Mouse (Mus musculus): ENCODE measurements around the gene Lrrn4. TPM values are rescaled to one million over a fixed set of nuclear protein-coding genes. Genes with fewer than 3 reads are reported as not detected.

Gene Lrrn4
- polyA plus RNA-seq, 1 experiment from 2014 or later, result 0.34 TPM

DNA sequence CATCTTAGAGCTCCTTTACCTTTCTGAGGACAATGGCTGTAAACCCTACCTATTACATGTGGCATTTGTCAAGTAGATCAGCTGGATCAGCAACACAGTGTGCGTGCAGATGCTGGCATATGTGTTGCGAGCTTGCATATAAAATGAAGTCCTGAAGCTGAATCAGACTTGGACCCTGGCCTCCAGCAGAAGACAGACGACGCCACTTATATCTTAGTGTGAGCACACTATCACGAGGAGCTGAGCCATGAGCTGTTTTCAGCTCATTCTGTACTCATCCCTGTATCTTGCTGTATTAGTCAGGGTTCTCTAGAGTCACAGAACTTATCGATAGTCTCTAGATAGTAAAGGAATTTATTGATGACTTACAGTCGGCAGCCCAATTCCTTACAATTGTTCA is 4.6 kb upstream of the Lrrn4 start:
- H3K36me3 ChIP-seq (replicated peaks; ENCODE audit: control insufficient read depth, insufficient read depth, low read depth, low read length), result no peaks in the 10 kb centered on the region
- WGBS, result 87% methylated on average over 7 of the region's 7 CpGs

GRCm38 (mm10) chr2:132884303-132884967 is 3.7 kb upstream of the Lrrn4 start:
- Histone ChIP-seq H3K27me3 (ENCODE audit: control insufficient read depth, insufficient read depth, low read length) (peaks cover 5% of the 10 kb centered on the region), H3K4me2 (ENCODE audit: low read depth, low read length) (no peak overlapping the region), H3K36me3 (replicated peaks; ENCODE audit: control insufficient read depth, insufficient read depth, low read depth, low read length) (no peaks in the 10 kb centered on the region), H3K9me3 (replicated peaks; ENCODE audit: control insufficient read depth, low read length) (no peaks in the 10 kb centered on the region), H3K27ac (replicated peaks; ENCODE audit: low read depth, low read length) (no peak overlapping the region), H3K4me3 (ENCODE audit: low read depth, low read length) (no peak overlapping the region), H3K4me1 (ENCODE audit: control insufficient read depth, insufficient read depth, low read length) (peaks cover 3% of the 10 kb centered on the region; the same call in 1 of the 2 replicates), H3K9ac (replicated peaks; ENCODE audit: low read length) (no peak overlapping the region)
- DNase-seq (ENCODE audit: low spot score) (no peak), ATAC-seq (replicated peaks; ENCODE audit: insufficient number of reproducible peaks, low FRiP score, low TSS enrichment, low read depth) (no peak)
- WGBS, result 77% methylated on average over 8 of the region's 8 CpGs

More for the DNA sequence above, 4.6 kb upstream of the Lrrn4 start:
- no peak for DNase-seq (ENCODE audit: low spot score)
- H3K4me1 ChIP-seq (ENCODE audit: control insufficient read depth, insufficient read depth, low read length), result peaks cover 3% of the 10 kb centered on the region; the same call in 1 of the 2 replicates
- no peaks in the 10 kb centered on the region for H3K9me3 ChIP-seq (replicated peaks; ENCODE audit: control insufficient read depth, low read length)
- H3K9ac ChIP-seq (replicated peaks; ENCODE audit: low read length), result no peak overlapping the region
- H3K4me3 ChIP-seq (ENCODE audit: low read depth, low read length), result no peak overlapping the region
- H3K27ac ChIP-seq (replicated peaks; ENCODE audit: low read depth, low read length), result no peak overlapping the region
- ATAC-seq (replicated peaks; ENCODE audit: insufficient number of reproducible peaks, low FRiP score, low TSS enrichment, low read depth), result no peak
- no peaks in the 10 kb centered on the region; the same call in 1 of the 2 replicates for H3K27me3 ChIP-seq (ENCODE audit: control insufficient read depth, insufficient read depth, low read length)
- H3K4me2 ChIP-seq (ENCODE audit: low read depth, low read length), result no peak overlapping the region

DNA sequence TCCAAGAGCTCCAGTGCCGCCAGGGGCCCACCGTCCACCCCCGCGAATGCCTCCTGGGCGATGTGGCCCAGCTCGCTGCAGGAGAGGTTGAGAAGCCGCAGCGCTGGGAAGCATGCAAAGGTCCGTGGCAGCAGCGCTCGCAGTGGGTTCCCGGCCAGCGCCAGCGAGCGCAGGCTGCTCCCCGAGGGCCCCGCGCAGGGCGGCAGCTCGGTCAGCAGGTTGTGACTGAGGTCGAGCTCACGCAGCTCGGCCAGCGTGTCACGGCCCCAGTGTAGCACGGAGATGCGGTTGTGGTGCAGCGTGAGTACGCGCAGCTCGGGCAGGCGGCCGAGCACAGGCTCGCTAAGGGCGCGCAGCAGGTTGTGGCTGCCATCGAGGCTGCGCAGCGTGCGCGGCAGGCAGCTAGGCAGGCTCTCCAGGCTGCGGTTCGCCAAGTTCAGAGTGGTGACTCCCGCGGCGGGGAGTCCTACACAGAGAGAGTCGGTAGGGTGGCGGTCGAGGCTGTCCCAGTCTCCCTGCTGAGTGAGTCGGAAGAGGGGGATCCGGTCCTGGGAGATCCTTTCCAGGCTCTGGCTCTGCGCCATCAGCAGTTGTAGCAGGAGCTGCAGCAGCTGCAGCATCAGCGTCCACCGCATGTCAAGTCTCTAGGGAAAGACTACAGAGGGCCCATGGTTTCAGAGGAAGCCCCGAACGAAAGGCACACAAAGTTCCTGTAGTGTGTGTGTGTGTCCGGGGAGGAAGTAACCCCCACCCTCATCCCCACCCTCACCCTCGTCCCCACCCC is 1.2 kb downstream of the Lrrn4 start:
- ATAC-seq (replicated peaks; ENCODE audit: insufficient number of reproducible peaks, low FRiP score, low TSS enrichment, low read depth) (peak; percentile 68), DNase-seq (ENCODE audit: low spot score) (peak; percentile 64)
- H3K27ac ChIP-seq (replicated peaks; ENCODE audit: low read depth, low read length), result no peak overlapping the region

GRCm38 (mm10) chr2:132876991-132877390 is 3.7 kb downstream of the Lrrn4 start:
- no peak overlapping the region for H3K9ac ChIP-seq (replicated peaks; ENCODE audit: low read length)
- H3K4me1 ChIP-seq (ENCODE audit: control insufficient read depth, insufficient read depth, low read length), result peaks cover 3% of the 10 kb centered on the region; the same call in 1 of the 2 replicates
- WGBS, result 57% methylated on average over 1 of the region's 1 CpGs
- H3K36me3 ChIP-seq (replicated peaks; ENCODE audit: control insufficient read depth, insufficient read depth, low read depth, low read length), result no peaks in the 10 kb centered on the region
- no peaks in the 10 kb centered on the region for H3K9me3 ChIP-seq (replicated peaks; ENCODE audit: control insufficient read depth, low read length)
- H3K4me3 ChIP-seq (ENCODE audit: low read depth, low read length), result no peak overlapping the region
- DNase-seq (ENCODE audit: low spot score) (no peak), ATAC-seq (replicated peaks; ENCODE audit: insufficient number of reproducible peaks, low FRiP score, low TSS enrichment, low read depth) (no peak)
- peaks cover 11% of the 10 kb centered on the region for H3K27me3 ChIP-seq (ENCODE audit: control insufficient read depth, insufficient read depth, low read length)
- no peak overlapping the region for H3K4me2 ChIP-seq (ENCODE audit: low read depth, low read length)
- no peak overlapping the region for H3K27ac ChIP-seq (replicated peaks; ENCODE audit: low read depth, low read length)

More for the DNA sequence above, 1.2 kb downstream of the Lrrn4 start:
- peak overlapping the region; percentile 50 for H3K4me3 ChIP-seq (ENCODE audit: low read depth, low read length)
- peak overlapping the region; percentile 94 for H3K4me2 ChIP-seq (ENCODE audit: low read depth, low read length)
- no peaks in the 10 kb centered on the region for H3K9me3 ChIP-seq (replicated peaks; ENCODE audit: control insufficient read depth, low read length)
- H3K36me3 ChIP-seq (replicated peaks; ENCODE audit: control insufficient read depth, insufficient read depth, low read depth, low read length), result no peaks in the 10 kb centered on the region
- H3K27me3 ChIP-seq (ENCODE audit: control insufficient read depth, insufficient read depth, low read length), result peaks cover 11% of the 10 kb centered on the region
- WGBS, result under 1% methylated on average over 55 of the region's 58 CpGs
- H3K9ac ChIP-seq (replicated peaks; ENCODE audit: low read length), result peak overlapping the region; percentile 47
- H3K4me1 ChIP-seq (ENCODE audit: control insufficient read depth, insufficient read depth, low read length), result peaks cover 3% of the 10 kb centered on the region; the same call in 1 of the 2 replicates

DNA sequence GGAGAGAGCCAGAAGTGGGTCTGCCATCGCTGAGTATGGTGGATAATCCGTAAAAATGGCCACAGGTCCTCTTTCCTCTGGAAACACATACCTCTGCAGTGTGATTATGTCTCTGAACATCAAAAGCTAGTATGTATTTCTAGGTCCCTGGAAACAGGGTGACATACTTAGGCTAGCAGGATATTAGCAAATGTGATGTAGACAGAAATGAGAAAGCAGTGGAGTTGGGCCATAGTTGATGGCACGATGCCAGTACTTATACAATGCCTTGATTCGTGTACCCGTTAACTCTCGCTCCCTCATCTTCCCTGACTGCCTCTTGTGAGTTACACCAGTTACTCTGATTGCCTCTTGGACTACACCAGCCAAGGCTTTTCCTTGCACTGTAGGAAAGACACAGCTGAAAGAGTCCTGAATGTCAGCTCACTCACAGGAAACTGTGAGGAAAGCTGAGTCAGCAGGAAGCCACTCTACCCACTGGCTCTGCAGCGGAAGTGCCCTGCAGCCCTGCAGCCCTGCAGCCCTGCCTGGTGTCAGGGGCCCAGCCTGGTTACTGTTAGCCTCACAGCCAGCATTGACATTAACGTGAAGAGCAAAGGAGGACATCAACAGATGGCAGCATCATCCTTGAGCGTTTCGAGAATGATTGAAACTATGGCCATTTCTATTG is 6.9 kb downstream of the Lrrn4 start:
- Histone ChIP-seq H3K4me2 (ENCODE audit: low read depth, low read length) (no peak overlapping the region), H3K27me3 (ENCODE audit: control insufficient read depth, insufficient read depth, low read length) (no peaks in the 10 kb centered on the region), H3K36me3 (replicated peaks; ENCODE audit: control insufficient read depth, insufficient read depth, low read depth, low read length) (no peaks in the 10 kb centered on the region), H3K4me3 (ENCODE audit: low read depth, low read length) (no peak overlapping the region), H3K9ac (replicated peaks; ENCODE audit: low read length) (no peak overlapping the region), H3K4me1 (ENCODE audit: control insufficient read depth, insufficient read depth, low read length) (no peaks in the 10 kb centered on the region), H3K9me3 (replicated peaks; ENCODE audit: control insufficient read depth, low read length) (no peaks in the 10 kb centered on the region), H3K27ac (replicated peaks; ENCODE audit: low read depth, low read length) (no peak overlapping the region)
- DNase-seq (ENCODE audit: low spot score), result no peak
- ATAC-seq (replicated peaks; ENCODE audit: insufficient number of reproducible peaks, low FRiP score, low TSS enrichment, low read depth), result no peak
- WGBS, result 88% methylated on average over 10 of the region's 10 CpGs

- DNase-seq (ENCODE audit: low spot score) (no peak), ATAC-seq (replicated peaks; ENCODE audit: insufficient number of reproducible peaks, low FRiP score, low TSS enrichment, low read depth) (no peak)
- H3K36me3 ChIP-seq (replicated peaks; ENCODE audit: control insufficient read depth, insufficient read depth, low read depth, low read length), result no peaks in the 10 kb centered on the region
- H3K4me2 ChIP-seq (ENCODE audit: low read depth, low read length), result no peak overlapping the region
- WGBS, result 77% methylated on average over 3 of the region's 3 CpGs
- no peak overlapping the region for H3K27ac ChIP-seq (replicated peaks; ENCODE audit: low read depth, low read length)
- no peaks in the 10 kb centered on the region for H3K4me1 ChIP-seq (ENCODE audit: control insufficient read depth, insufficient read depth, low read length)
- no peak overlapping the region for H3K9ac ChIP-seq (replicated peaks; ENCODE audit: low read length)
- H3K27me3 ChIP-seq (ENCODE audit: control insufficient read depth, insufficient read depth, low read length), result no peaks in the 10 kb centered on the region
- H3K9me3 ChIP-seq (replicated peaks; ENCODE audit: control insufficient read depth, low read length), result no peaks in the 10 kb centered on the region
- no peak overlapping the region for H3K4me3 ChIP-seq (ENCODE audit: low read depth, low read length)
Measured at GRCm38 (mm10) chr2:132871663-132872062, 9.0 kb downstream of the Lrrn4 start.

DNA sequence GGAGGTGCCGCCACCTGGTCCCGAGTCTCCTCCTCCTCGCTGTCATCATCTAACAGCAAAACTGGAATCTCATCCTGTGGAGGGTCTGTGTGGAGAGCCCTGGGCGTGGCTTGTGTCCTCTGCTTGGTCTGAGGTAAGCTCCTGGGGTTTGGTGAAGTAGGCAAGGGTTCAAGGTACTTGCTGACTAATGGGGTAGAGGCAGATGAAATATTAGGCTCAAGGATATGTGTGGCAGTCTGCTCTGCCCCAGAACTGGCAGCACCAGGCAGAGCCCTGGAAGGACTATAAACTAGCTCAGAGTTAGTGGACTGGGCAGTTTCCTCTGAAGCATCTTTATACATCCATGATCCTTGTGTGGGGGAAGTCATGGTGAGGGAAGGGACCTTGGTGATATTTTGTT is 10.4 kb downstream of the Lrrn4 start:
- 89% methylated on average over 4 of the region's 4 CpGs for WGBS
- Histone ChIP-seq H3K9me3 (replicated peaks; ENCODE audit: control insufficient read depth, low read length) (no peaks in the 10 kb centered on the region), H3K9ac (replicated peaks; ENCODE audit: low read length) (no peak overlapping the region), H3K4me1 (ENCODE audit: control insufficient read depth, insufficient read depth, low read length) (no peaks in the 10 kb centered on the region), H3K4me3 (ENCODE audit: low read depth, low read length) (no peak overlapping the region), H3K27me3 (ENCODE audit: control insufficient read depth, insufficient read depth, low read length) (no peaks in the 10 kb centered on the region), H3K36me3 (replicated peaks; ENCODE audit: control insufficient read depth, insufficient read depth, low read depth, low read length) (no peaks in the 10 kb centered on the region), H3K4me2 (ENCODE audit: low read depth, low read length) (no peak overlapping the region), H3K27ac (replicated peaks; ENCODE audit: low read depth, low read length) (no peak overlapping the region)
- no peak for ATAC-seq (replicated peaks; ENCODE audit: insufficient number of reproducible peaks, low FRiP score, low TSS enrichment, low read depth)
- DNase-seq (ENCODE audit: low spot score), result no peak

All from embryonic facial prominence, embryonic 11.5 days (tissue).